Mouse (Mus musculus): ENCODE results near the gene Plekha8.

The Plekha8 gene

GRCm38 (mm10) chr6:54594469-54595329 lies at the start of gene Plekha8:
Gene Plekha8 (plus strand): TSS chr6:54595111.
- peak; percentile 96 for DNase-seq

- peak; percentile 61 for DNase-seq
Measured at GRCm38 (mm10) chr6:54548314-54549019, 46.4 kb upstream of the Plekha8 start.

DNA sequence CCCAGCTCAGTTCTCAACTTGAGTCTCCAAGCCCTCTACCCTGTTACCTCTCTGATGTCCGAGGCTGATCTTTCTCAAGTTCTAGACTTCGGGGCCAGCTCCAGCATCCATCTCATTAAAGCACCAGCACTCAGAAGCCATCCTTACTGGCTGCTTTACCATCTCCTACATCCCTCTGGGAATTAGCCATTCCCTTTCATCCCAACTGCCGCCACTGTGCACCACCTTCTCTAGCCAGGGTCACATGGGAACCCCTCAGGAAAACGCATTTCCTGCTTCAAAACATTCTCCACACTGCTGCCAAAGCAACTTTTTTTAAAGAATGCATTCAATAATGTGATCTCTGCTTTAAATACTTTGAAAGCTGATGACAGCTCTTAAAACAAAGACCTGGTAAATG lies 45.6 kb upstream of the Plekha8 start:
- no peak for DNase-seq

- DNase-seq = peak; percentile 21
Measured at GRCm38 (mm10) chr6:54550801-54551323, 44.0 kb upstream of the Plekha8 start.

DNA sequence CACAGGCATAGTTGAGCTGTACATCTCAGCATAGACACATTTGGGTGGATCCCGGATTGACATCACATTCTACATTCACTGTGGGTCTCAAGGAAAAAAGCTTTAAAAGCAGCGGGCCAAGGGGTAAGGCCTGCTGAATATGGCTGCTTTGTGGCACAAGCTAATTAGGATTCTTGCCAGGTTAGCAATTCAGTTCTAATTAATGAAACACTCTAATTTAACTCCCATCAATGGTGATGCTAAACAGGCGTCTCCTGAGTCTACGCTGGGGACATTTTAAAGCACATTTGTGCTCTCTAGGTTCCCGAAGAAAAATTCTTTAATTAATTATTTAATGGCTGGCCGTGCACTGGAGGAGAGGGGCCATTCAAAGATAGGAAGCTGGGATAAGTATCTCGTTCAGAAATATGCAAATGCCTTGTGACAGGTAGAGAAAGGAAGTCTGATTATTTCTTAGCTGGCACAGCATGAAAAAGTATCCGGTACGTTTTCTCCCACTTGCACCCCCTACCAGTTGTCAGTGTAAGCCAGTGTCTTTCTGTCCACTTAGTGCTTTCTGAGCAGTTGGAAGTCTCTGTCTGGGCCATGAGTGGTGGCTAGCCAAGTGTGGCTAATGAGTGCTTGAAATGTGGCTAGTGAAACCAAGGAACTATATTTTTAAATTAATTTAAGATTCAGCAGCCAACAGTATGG lies 42.0 kb upstream of the Plekha8 start:
- no peak for DNase-seq

GRCm38 (mm10) chr6:54553632-54554031 lies 41.3 kb upstream of the Plekha8 start:
- no peak for DNase-seq

DNA sequence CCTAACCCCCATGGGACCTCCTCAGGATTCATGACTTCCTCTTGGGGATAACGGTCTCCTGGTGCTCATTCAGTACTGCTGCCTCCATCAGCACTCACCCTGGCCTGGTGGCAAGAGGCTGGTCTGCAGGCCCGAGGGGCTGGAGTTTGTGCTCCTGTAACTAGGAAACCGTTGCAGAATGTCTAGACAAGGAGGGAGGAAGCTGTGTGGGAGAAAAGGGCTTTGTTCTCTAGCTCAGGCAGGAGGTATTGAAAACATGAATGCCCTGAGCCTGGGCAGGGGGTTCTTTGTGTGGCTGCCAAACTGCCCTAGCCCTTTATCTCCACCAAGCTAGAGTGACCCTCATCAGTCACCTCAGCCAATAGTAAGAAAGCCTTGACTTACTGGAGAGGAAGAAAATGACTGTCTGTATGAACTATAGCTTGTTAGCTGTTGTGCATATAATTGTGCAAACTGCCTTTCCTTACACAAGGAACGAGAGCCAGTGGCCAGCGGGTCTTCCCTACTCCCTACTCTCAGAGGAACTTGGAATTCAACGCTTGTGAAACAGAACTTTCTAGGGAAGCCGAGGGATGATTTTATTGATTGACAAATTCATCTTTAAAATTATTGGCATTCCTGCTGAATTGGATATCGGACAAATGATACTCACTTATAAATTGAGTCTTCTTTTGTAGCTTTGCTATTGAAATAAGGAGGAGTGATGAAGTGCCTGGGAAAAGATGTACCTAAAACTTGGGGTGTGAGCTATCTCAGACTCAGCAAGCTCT lies 40.4 kb upstream of the Plekha8 start:
- no peak for DNase-seq

DNA sequence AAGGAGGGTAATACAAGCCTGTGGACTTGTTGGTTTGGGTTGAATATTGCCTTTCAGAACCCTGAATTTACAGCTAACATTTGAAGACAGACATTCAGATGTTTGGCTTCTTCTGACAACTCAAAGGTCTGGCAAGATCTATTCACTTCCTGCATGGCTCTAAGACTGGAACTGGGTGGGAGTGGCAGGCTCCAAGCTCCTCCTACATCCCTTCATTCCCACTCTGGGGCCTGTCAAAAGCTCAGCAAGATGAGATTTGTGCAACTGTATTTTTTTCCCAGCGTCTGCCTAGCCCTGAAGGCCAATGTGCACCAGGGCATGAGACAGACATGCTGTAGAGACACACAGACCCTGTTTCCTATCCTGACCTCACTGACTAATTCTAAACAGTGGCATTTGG lies 39.1 kb upstream of the Plekha8 start:
- DNase-seq = peak; percentile 25

DNA sequence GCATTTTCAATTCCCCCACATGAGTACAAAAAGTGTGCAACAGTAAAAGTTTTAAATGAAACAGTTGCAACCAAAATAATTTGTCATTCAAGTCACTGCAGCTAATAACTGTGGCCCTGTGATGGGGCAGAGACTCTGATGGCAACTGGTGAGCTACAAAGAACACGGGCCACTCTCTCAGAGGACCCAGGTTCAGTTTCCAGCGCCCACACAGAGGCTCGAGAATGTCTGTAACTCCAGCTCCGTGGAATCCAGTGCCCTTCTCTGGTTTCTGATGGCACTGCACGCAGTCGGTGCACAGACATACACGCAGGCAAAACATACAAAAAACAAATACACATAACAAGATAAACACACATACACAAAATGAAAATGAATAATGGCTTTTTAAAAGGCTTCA lies 37.2 kb upstream of the Plekha8 start:
- DNase-seq = no peak

DNA sequence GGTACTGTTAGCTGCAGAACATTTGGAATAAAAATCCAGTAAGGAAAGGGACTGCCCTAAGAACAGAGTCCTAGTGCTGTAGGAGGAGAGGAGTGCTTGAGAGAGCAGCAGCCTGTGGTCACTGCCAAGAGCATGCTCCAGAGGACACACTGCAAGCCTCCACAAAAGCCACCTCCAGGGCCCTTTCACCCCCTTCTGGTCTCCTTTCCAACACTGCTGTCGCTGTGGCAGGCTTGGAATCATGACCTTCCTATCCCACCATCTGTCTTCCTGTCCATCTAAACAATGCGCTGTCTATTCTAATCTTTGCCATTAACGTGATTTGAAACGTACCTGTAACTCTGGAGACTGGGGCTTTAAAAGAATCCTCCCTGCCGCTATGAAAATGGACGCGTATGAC lies 36.4 kb upstream of the Plekha8 start:
- no peak for DNase-seq

DNA sequence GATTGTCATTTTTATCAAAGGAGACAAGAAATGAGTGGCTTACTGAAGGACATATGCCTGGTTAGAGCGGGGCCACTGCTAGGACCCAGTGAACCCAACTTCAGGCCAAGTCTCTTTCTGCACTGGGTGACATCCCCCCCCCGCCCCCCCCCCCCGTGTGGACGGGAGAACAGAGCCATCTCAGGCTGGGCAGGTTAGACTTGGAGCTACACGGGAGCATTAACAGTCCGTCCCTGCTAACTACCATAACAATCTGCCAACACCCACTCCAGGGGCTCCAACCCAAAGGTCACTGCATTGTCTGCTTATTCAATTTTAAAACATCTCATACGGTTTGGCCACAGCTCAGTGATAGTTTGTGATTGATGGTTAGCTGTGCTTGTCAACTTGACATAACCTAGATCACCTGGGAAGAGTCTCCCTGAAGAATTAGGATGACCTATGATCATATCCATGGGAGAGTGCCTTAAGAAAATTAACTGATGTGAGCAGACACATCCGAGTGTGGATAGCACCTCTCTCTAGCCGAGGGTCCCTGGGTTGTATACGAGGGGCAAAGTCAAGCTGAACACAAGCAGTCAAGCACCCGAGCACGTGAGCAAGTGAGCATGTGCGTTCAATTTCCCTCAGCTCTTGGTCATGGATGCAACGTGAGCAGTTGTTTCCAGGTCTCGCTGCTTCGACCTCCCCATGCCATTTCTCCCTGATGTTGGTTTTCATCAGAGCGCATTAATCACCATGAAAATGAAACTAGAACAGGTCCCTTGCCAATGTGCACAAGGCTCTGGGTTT lies 32.7 kb upstream of the Plekha8 start:
- no peak for DNase-seq

- no peak for DNase-seq
Measured at GRCm38 (mm10) chr6:54563561-54563960, 31.4 kb upstream of the Plekha8 start.

GRCm38 (mm10) chr6:54564506-54564991 lies 30.4 kb upstream of the Plekha8 start:
- DNase-seq = no peak

- no peak for DNase-seq
Measured at GRCm38 (mm10) chr6:54565012-54565411, 29.9 kb upstream of the Plekha8 start.

- DNase-seq = peak; percentile 77
Measured at GRCm38 (mm10) chr6:54565665-54566545, 29.0 kb upstream of the Plekha8 start, which contains the start of gene Scrn1. Gene Scrn1 (minus strand): TSS chr6:54566489.

DNA sequence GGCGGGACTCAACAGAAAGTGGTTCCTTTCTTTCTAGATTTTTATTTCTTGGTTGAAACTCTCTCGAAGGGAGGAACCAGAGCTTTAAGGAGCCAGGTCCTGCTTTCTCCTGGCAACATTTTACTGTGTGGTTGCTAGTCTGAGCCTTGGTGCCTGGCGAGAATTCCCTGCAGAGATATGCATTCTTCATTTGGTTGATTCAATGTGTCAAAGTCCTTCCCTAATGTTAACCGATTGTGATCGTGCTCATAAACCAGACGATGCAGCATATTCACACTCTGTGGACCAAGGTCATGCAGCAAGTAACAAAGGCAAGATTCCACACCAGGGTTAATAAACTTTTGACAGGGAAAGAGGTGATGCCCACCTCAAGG lies 28.4 kb upstream of the Plekha8 start:
- no peak for DNase-seq

- DNase-seq = no peak
Measured at GRCm38 (mm10) chr6:54569776-54570175, 25.1 kb upstream of the Plekha8 start.

GRCm38 (mm10) chr6:54573218-54573955 lies 21.5 kb upstream of the Plekha8 start:
- peak; percentile 24 for DNase-seq

- peak; percentile 73 for DNase-seq
Measured at GRCm38 (mm10) chr6:54586175-54586574, 8.7 kb upstream of the Plekha8 start.

DNA sequence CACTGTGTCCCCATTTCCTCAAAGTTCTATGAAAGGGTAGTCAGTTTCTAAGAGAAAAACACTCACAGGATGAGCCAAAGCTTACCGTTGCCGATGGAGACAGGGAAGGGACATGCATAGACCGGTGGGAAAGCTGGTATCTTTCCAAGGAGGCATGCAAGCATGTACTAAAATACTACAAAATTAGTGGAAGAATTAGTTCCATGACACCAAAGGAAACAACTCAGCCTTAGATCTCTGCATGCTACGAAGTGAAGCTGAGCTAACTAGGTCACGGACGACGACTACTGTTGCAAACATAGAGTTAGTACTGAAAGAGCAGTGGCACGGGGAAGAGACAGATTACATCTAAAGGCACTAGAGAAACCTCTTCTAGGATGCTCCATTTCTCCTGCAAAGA lies 8.0 kb upstream of the Plekha8 start:
- DNase-seq = no peak
